In the genomic region with DNA sequence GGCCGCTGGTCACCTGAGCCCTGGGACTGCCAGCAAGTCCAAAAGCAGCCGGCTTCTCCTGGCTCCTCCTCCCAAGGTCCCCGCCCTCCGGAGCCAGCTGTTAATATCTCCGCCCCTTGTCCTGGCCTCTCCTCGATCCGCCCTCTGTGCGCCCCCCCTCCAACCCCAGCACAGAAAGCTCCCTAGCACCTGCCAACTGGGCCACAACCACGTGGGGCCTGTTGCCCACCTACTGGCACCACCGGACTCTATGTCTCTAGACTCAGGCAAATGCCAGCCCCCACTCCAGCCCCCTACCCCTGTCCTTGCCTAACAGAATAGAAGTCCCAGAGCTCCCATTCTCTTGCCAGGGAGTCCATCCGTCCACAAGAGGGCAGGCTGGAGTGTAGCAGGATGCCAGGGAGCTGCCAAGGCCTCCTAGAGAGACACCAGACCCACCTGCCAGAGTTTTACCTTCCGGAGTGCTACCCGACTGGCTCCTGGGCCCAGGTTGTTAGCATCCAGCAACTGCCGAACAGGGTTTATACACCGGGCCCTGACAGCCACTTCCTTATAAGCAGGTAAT, we compare ENCODE assay signal across 8 mouse cellular contexts. TPM values are rescaled to one million over a fixed set of nuclear protein-coding genes. Genes with fewer than 3 reads are reported as not detected.
DNase-seq lines count a peak whose midpoint lies in the region; ATAC-seq lines count a peak whose summit lies in the region.

No protein-coding gene starts in this region.

- no peaks in the 10 kb centered on the region for H3K9me3 ChIP-seq in hindbrain, embryonic 13.5 days

- H3K27me3 ChIP-seq in hindbrain, embryonic 13.5 days, result peaks cover 27% of the 10 kb centered on the region

- no peak overlapping the region for H3K9ac ChIP-seq in hindbrain, embryonic 13.5 days

- H3K36me3 ChIP-seq in hindbrain, embryonic 13.5 days, result no peaks in the 10 kb centered on the region

- DNase-seq in WW6 (ENCODE audit: low read depth, low spot score), result peak; percentile 57
- DNase-seq in cerebellum, postnatal 10 days, result peak; percentile 83 to 84
- peak; percentile 63 to 67 for DNase-seq in frontal cortex, postnatal 25 days (ENCODE audit: low spot score in 2 of 2)
- DNase-seq in layer of hippocampus, postnatal 25 days (ENCODE audit: extremely low spot score in 1 of 2, low spot score in 1 of 2), result peak; percentile 49 to 80
- peak; percentile 92 for DNase-seq in lung, postnatal 10 days
- DNase-seq in right cerebral cortex, adult 18-20 months, result peak; percentile 80
- DNase-seq in yolk sac, embryonic 10.5 days (ENCODE audit: low spot score), result peak; percentile 75

- peaks cover 13% of the 10 kb centered on the region for H3K4me1 ChIP-seq in hindbrain, embryonic 13.5 days (replicated peaks)

- H3K4me3 ChIP-seq in hindbrain, embryonic 13.5 days, result no peak overlapping the region

- ATAC-seq in hindbrain, embryonic 13.5 days (ENCODE audit: low FRiP score), result peak; percentile 73

- 9% methylated on average over 15 of the region's 15 CpGs for WGBS in hindbrain, embryonic 13.5 days

- no peak overlapping the region for H3K27ac ChIP-seq in hindbrain, embryonic 13.5 days

- H3K4me2 ChIP-seq in hindbrain, embryonic 13.5 days, result peak overlapping the region; percentile 44

RNA-seq across cellular contexts. Expression of a gene that starts 4.9 kb away (rescaled TPM):
- polyA plus RNA-seq in hindbrain, embryonic 13.5 days (2015; fragmentation: Nextera tagmentation; extraction: Ambion mirVana), result 1.3 and 1.5 TPM in 2 replicates
- 10 to 100 TPM; 45.7 to 46.8 TPM for total RNA-seq in layer of hippocampus, postnatal 25 days (2021)
